Mouse (Mus musculus) stomach, embryonic 15.5 days (tissue): ENCODE measurements around the gene Snx29. TPM values are rescaled to one million over a fixed set of nuclear protein-coding genes. Genes with fewer than 3 reads are reported as not detected.

Experiments
- ATAC-seq: fragments of 200-750 bp; cut with Nextera tagmentation; 2 replicates; pipeline ENCODE4 v1.8.0; 2017; ENCODE audit warnings: low read depth, moderate number of reproducible peaks, moderate TSS enrichment; ENCODE audit not compliant: insufficient read depth, low FRiP score
- H3K27ac ChIP-seq: fragments of 300-500 bp; sonication (generic); 2 replicates; pipeline ENCODE4 v1.5.1; 2015; ENCODE audit warnings: mild to moderate bottlenecking, inconsistent platforms
- H3K27me3 ChIP-seq: fragments of 300-500 bp; sonication (generic); replicated peaks from 2 replicates; pipeline ENCODE4 v1.6.1; 2015; ENCODE audit warnings: inconsistent platforms
- H3K36me3 ChIP-seq: fragments of 300-500 bp; sonication (generic); 2 replicates; pipeline ENCODE4 v1.6.1; 2015; ENCODE audit warnings: inconsistent platforms
- H3K4me1 ChIP-seq: fragments of 300-500 bp; sonication (generic); 2 replicates; pipeline ENCODE4 v1.6.1; 2015; ENCODE audit warnings: inconsistent platforms
- H3K4me2 ChIP-seq: fragments of 300-500 bp; sonication (generic); 2 replicates; pipeline ENCODE4 v1.6.1; 2015; ENCODE audit warnings: mild to moderate bottlenecking, inconsistent platforms
- H3K4me3 ChIP-seq: fragments of 300-500 bp; sonication (generic); replicated peaks from 2 replicates; pipeline ENCODE4 v1.5.1; 2015; ENCODE audit warnings: inconsistent platforms
- H3K9ac ChIP-seq: fragments of 300-500 bp; sonication (generic); 2 replicates; pipeline ENCODE4 v1.6.1; 2015; ENCODE audit warnings: inconsistent platforms
- H3K9me3 ChIP-seq: fragments of 300-500 bp; sonication (generic); 2 replicates; pipeline ENCODE4 v1.6.1; 2016; ENCODE audit warnings: inconsistent platforms
- WGBS: fragments of 180-500 bp; shearing (Covaris S2); methylation state at CpG from one replicate; pipeline ENCODE4 v1.1.7; 2015; 5-methylcytosine and 5-hydroxymethylcytosine counted together
- polyA plus RNA-seq: library from polyadenylated mRNA; unstranded; fragments of >200 nt; fragmentation: Nextera tagmentation; extraction: Ambion mirVana; gene quantifications from 2 replicates; pipeline ENCODE4 v1.2.1, GENCODE M21; 2015

The Snx29 gene
- polyA plus RNA-seq, 1 experiment from 2014 or later = 10.1 TPM

DNA sequence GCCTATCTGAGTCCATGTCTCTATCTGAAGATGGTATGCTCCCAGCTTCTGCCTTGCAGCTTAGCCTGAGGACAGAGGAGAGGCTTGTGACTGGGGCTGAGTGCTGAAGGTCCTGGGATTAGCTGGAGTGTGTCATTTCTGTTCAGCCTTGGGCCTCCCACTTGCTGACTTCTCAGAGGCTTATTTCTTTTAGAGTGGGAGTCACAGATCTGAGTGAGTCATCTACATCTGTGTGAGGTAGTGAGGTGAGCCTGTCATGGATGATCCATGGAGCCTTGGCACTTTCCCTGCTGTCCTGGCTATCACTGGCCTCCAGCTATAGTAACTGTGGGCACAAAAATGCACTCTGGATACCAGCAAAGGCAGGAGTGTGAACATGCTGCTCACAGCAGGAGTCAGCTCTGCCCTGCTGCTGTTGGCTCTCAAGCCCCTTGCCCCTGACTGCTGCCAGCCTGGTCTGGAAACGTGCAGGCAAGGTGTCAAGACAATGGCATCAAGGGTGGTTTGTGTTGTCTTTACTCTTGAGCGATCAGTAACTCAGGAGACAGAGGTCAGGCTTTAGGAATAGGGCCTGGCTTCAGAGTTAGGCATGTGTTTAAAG lies 390.7 kb downstream of the Snx29 start:
- 57% methylated on average over 2 of the region's 2 CpGs for WGBS
- Histone ChIP-seq H3K4me3 (no peak overlapping the region), H3K27me3 (no peaks in the 10 kb centered on the region), H3K36me3 (no peaks in the 10 kb centered on the region), H3K4me2 (no peak overlapping the region), H3K27ac (no peak overlapping the region), H3K9ac (no peak overlapping the region), H3K9me3 (no peaks in the 10 kb centered on the region), H3K4me1 (no peaks in the 10 kb centered on the region)
- ATAC-seq = no peak; the same call in 1 of the 2 replicates

GRCm38 (mm10) chr16:11716932-11717331 lies 394.2 kb downstream of the Snx29 start:
- 95% methylated on average over 1 of the region's 1 CpGs for WGBS
- H3K9me3 ChIP-seq = no peaks in the 10 kb centered on the region

GRCm38 (mm10) chr16:11725901-11726300 lies 403.2 kb downstream of the Snx29 start:
- WGBS = 78% methylated on average over 2 of the region's 2 CpGs
- Histone ChIP-seq H3K4me2 (no peak overlapping the region), H3K27ac (no peak overlapping the region), H3K4me1 (no peaks in the 10 kb centered on the region), H3K9me3 (no peaks in the 10 kb centered on the region), H3K36me3 (no peaks in the 10 kb centered on the region), H3K4me3 (no peak overlapping the region), H3K9ac (no peak overlapping the region), H3K27me3 (no peaks in the 10 kb centered on the region)
- no peak for ATAC-seq

More at GRCm38 (mm10) chr16:11716932-11717331, 394.2 kb downstream of the Snx29 start:
- Histone ChIP-seq H3K36me3 (no peaks in the 10 kb centered on the region), H3K4me1 (no peaks in the 10 kb centered on the region), H3K9ac (no peak overlapping the region), H3K4me3 (no peak overlapping the region), H3K4me2 (no peak overlapping the region), H3K27ac (no peak overlapping the region), H3K27me3 (no peaks in the 10 kb centered on the region)
- ATAC-seq = no peak

- H3K4me3 ChIP-seq = no peak overlapping the region
- no peak overlapping the region for H3K27ac ChIP-seq
- WGBS = 92% methylated on average over 9 of the region's 9 CpGs
- no peaks in the 10 kb centered on the region for H3K4me1 ChIP-seq
- H3K4me2 ChIP-seq = no peak overlapping the region
- H3K9ac ChIP-seq = no peak overlapping the region
- no peak for ATAC-seq
- no peaks in the 10 kb centered on the region for H3K36me3 ChIP-seq
- no peaks in the 10 kb centered on the region for H3K27me3 ChIP-seq
- H3K9me3 ChIP-seq = no peaks in the 10 kb centered on the region
Measured at GRCm38 (mm10) chr16:11727331-11727730, 404.6 kb downstream of the Snx29 start.

GRCm38 (mm10) chr16:11728131-11728530 lies 405.4 kb downstream of the Snx29 start:
- WGBS = 74% methylated on average over 3 of the region's 3 CpGs
- H3K9ac ChIP-seq = no peak overlapping the region

GRCm38 (mm10) chr16:11728627-11729026 lies 405.9 kb downstream of the Snx29 start:
- WGBS = 69% methylated on average over 3 of the region's 3 CpGs
- Histone ChIP-seq H3K4me3 (no peak overlapping the region), H3K27me3 (no peaks in the 10 kb centered on the region), H3K9me3 (no peaks in the 10 kb centered on the region), H3K4me2 (no peak overlapping the region), H3K4me1 (no peaks in the 10 kb centered on the region), H3K9ac (no peak overlapping the region), H3K27ac (no peak overlapping the region), H3K36me3 (no peaks in the 10 kb centered on the region)
- ATAC-seq = no peak

More at GRCm38 (mm10) chr16:11728131-11728530, 405.4 kb downstream of the Snx29 start:
- no peak overlapping the region for H3K4me3 ChIP-seq
- H3K36me3 ChIP-seq = no peaks in the 10 kb centered on the region
- no peak for ATAC-seq
- H3K27ac ChIP-seq = no peak overlapping the region
- no peak overlapping the region for H3K4me2 ChIP-seq
- no peaks in the 10 kb centered on the region for H3K27me3 ChIP-seq
- H3K4me1 ChIP-seq = no peaks in the 10 kb centered on the region
- no peaks in the 10 kb centered on the region for H3K9me3 ChIP-seq

GRCm38 (mm10) chr16:11729111-11729510 lies 406.4 kb downstream of the Snx29 start:
- Histone ChIP-seq H3K27me3 (no peaks in the 10 kb centered on the region), H3K9me3 (no peaks in the 10 kb centered on the region), H3K4me2 (no peak overlapping the region), H3K4me1 (no peaks in the 10 kb centered on the region), H3K4me3 (no peak overlapping the region), H3K27ac (no peak overlapping the region), H3K36me3 (no peaks in the 10 kb centered on the region), H3K9ac (no peak overlapping the region)
- WGBS = 70% methylated on average over 6 of the region's 6 CpGs
- no peak for ATAC-seq

GRCm38 (mm10) chr16:11729815-11730214 lies 407.1 kb downstream of the Snx29 start:
- no peaks in the 10 kb centered on the region for H3K36me3 ChIP-seq
- H3K4me2 ChIP-seq = no peak overlapping the region
- WGBS = 61% methylated on average over 5 of the region's 5 CpGs
- ATAC-seq = no peak
- no peak overlapping the region for H3K4me3 ChIP-seq
- H3K9me3 ChIP-seq = no peaks in the 10 kb centered on the region
- H3K9ac ChIP-seq = no peak overlapping the region
- H3K27ac ChIP-seq = no peak overlapping the region
- H3K4me1 ChIP-seq = no peaks in the 10 kb centered on the region
- no peaks in the 10 kb centered on the region for H3K27me3 ChIP-seq

GRCm38 (mm10) chr16:11731014-11731535 lies 408.4 kb downstream of the Snx29 start:
- Histone ChIP-seq H3K36me3 (no peaks in the 10 kb centered on the region), H3K9me3 (no peaks in the 10 kb centered on the region), H3K27ac (no peak overlapping the region), H3K4me3 (no peak overlapping the region), H3K9ac (no peak overlapping the region), H3K27me3 (no peaks in the 10 kb centered on the region), H3K4me1 (no peaks in the 10 kb centered on the region), H3K4me2 (no peak overlapping the region)
- ATAC-seq = no peak
- WGBS = 78% methylated on average over 5 of the region's 5 CpGs

DNA sequence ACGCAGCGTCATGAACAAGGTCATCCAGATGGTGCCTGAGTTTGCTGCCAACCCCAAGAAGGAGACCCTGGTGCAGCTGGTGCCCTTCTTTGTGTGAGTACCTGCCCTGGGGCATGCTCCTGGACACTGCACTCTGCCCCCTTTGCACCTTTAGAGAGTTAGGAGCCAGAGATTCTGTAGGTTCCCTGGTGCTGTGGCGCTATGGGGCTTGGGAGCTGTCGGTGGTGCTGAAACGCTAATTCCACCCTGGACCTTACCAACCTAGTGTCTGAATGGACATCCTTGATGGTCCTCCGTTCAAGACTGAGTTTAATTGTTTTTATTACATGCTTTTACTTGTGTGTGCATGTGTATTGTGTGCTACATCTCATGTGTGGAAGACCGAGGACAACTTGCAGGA lies 415.6 kb downstream of the Snx29 start:
- H3K4me3 ChIP-seq = no peak overlapping the region
- H3K4me1 ChIP-seq = no peaks in the 10 kb centered on the region
- H3K9me3 ChIP-seq = no peaks in the 10 kb centered on the region
- ATAC-seq = no peak
- H3K27ac ChIP-seq = no peak overlapping the region
- WGBS = 50% methylated on average over 7 of the region's 7 CpGs
- no peak overlapping the region for H3K9ac ChIP-seq
- no peaks in the 10 kb centered on the region for H3K36me3 ChIP-seq
- no peak overlapping the region for H3K4me2 ChIP-seq
- H3K27me3 ChIP-seq = no peaks in the 10 kb centered on the region

GRCm38 (mm10) chr16:11741951-11742350 lies 419.2 kb downstream of the Snx29 start:
- H3K36me3 ChIP-seq = no peaks in the 10 kb centered on the region
- no peaks in the 10 kb centered on the region for H3K27me3 ChIP-seq
- H3K27ac ChIP-seq = no peak overlapping the region
- H3K4me3 ChIP-seq = no peak overlapping the region
- WGBS = 78% methylated on average over 5 of the region's 5 CpGs
- H3K4me2 ChIP-seq = no peak overlapping the region
- no peak overlapping the region for H3K9ac ChIP-seq
- no peaks in the 10 kb centered on the region for H3K4me1 ChIP-seq
- no peak for ATAC-seq
- H3K9me3 ChIP-seq = no peaks in the 10 kb centered on the region

- ATAC-seq = no peak
- no peak overlapping the region for H3K4me3 ChIP-seq
- H3K9me3 ChIP-seq = no peaks in the 10 kb centered on the region
- WGBS = 86% methylated on average over 7 of the region's 7 CpGs
- no peaks in the 10 kb centered on the region for H3K4me1 ChIP-seq
- no peak overlapping the region for H3K9ac ChIP-seq
- H3K36me3 ChIP-seq = no peaks in the 10 kb centered on the region
- no peaks in the 10 kb centered on the region for H3K27me3 ChIP-seq
- H3K4me2 ChIP-seq = no peak overlapping the region
- no peak overlapping the region for H3K27ac ChIP-seq
Measured at GRCm38 (mm10) chr16:11742351-11742750, 419.6 kb downstream of the Snx29 start.

- no peaks in the 10 kb centered on the region for H3K4me1 ChIP-seq
- no peaks in the 10 kb centered on the region for H3K36me3 ChIP-seq
- H3K4me3 ChIP-seq = no peak overlapping the region
- H3K27ac ChIP-seq = no peak overlapping the region
- no peak overlapping the region for H3K4me2 ChIP-seq
- H3K9ac ChIP-seq = no peak overlapping the region
- no peak for ATAC-seq
- no peaks in the 10 kb centered on the region for H3K27me3 ChIP-seq
- 65% methylated on average over 3 of the region's 3 CpGs for WGBS
- no peaks in the 10 kb centered on the region for H3K9me3 ChIP-seq
Measured at GRCm38 (mm10) chr16:11743013-11743412, 420.3 kb downstream of the Snx29 start.
